Mouse (Mus musculus) brain, adult 2 months (tissue): ENCODE measurements around the gene Fam185a.

Source experiments
- DNase-seq: peaks from one replicate; pipeline ENCODE4 v3.0.0; 2011; ENCODE audit warnings: low read depth, low spot score

The Fam185a gene

DNA sequence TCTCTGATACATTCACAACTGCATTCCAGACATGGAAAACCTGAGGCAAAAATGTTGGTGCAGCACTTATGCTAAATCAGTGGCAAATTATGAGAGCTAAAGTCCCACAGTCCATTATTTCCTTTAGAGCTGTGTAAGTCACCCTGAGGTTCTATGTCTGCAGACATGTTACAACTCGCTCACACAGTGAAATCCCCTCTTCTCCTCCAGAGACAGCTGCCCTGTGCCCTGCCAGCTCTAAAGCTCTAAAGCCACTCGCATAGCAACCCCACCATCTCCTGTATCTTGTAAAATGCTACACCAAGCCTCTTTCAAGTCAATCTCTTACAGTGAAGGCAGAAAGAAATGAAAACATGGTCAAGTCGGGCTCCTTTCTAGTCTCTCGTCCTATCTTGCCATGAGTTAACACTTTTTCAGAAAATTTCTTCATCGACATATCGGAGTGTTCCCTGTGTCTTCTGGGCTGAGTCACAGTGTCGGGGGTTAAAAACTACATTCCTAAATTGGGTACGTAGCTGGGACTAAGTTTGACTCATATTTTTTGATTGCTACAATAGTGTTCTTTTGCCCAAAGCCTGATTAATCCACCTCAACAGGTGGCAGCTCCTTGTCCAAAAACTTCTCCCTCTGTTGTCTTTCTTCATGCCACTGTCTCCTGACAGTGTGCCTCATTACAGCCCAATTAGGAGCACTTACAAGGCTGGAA is 68.7 kb downstream of the Fam185a start:
- DNase-seq: no peak

DNA sequence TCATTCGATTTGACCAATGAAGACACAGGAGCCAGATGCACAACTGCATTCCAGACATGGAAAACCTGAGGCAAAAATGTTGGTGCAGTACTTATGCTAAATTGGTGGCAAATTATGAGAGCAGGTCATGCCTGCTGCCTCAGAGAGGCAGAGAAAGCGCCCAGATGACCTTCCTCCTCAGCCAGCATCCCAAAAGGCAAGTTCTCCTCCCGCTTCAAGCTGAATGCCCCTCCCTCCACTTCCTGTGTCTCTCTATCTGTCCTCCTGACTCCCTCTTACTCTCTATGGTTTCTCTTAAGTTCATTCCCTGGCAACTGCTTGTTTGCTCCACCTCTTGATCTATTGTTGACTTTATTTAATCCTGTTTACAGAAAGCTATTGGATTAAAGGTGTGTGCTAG is 70.0 kb downstream of the Fam185a start:
- no peak for DNase-seq

DNA sequence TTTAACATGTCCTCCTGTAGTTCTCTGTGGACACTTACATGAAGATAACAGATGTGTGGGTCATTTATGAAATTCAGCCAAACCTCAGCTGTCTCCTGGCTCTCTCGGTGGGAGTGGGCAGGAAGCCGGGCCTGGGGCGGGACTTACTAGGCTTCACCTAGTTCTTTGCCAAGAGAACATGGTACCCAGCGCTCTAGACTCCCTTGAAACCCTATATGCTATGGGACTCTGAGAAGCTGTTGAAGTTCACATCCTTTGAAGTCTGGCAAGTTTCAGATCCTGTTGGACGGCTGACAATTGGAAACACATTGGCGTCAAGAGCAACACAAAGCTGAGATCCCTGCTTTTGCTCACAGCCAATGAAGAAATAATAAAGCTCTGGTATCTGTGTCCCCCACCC is 71.6 kb downstream of the Fam185a start:
- DNase-seq: peak; percentile 36

GRCm38 (mm10) chr5:21496881-21497280 is 72.1 kb downstream of the Fam185a start:
- DNase-seq: no peak

GRCm38 (mm10) chr5:21498490-21498889 is 73.7 kb downstream of the Fam185a start:
- DNase-seq: no peak

DNA sequence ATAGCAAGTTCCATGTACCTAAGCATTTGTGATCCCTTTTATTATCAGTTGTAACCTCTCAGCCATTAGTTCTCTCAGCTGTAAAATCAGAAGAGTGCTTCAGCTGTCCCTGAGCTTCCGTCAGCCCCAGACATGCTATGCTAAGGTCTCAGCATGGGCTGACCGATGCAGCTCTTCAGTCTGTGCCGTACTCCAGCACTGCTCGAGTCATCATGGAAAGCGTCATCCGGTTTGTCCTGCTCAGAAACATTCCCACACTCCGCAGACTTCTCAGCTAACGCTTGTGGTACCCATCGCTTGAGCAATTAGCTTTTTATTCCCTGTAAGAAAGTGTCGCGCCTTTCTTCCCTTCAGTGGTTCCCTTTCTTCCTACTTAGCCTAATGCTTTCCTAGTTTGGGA is 74.2 kb downstream of the Fam185a start:
- DNase-seq: no peak

DNA sequence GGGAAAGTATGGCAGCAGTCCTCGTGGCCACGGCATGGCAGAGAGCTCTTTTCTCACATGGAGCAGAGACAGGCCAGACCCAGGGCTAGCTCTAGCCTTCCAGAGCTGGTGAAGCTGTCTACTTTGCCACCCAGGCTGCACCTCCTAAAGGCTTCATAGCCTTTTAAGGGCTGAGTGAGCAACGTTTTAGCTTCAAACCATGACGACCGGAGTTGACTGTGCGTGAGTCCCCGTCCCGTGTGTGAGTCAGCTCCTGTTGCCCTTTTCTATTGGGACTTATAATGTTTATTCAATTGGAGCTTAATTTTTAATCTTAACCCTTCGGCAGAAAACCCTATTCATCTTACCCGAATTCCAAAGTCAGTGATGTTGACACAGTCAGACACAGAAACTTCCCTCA is 75.4 kb downstream of the Fam185a start:
- no peak for DNase-seq

GRCm38 (mm10) chr5:21500941-21501340 is 76.2 kb downstream of the Fam185a start:
- peak; percentile 50 for DNase-seq

DNA sequence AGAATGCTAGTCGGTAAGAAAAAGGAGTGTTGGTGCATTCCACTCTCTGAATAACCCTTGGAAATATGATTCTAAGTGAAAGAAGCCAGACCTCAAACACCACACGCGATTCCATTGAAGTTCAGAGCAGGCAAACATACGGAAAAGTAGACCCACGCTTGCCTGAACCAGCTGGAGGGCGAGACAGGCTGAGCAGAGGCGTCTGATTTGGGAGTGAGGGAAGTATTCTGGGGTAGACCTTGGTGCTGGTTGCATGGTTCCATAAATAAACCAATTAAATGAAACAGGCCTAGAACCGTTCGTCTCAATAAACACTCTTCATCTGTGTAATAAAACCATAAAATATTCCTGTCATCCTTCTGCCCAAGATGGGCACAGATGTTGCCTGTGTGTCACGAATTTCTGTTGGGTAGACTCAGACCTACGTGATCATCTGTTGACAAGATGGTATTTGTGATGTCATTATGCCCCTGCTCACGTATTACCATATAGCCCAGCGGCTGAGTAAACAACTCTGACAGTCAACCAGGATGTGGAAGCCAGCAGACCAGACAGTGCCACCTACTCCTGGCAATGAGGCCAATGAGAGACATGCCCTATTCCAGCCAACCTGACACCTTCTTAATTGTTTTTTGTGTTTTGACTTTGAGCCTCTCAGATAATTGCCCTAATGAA is 78.3 kb downstream of the Fam185a start:
- peak; percentile 79 for DNase-seq

GRCm38 (mm10) chr5:21505159-21505558 is 80.4 kb downstream of the Fam185a start:
- DNase-seq: no peak

DNA sequence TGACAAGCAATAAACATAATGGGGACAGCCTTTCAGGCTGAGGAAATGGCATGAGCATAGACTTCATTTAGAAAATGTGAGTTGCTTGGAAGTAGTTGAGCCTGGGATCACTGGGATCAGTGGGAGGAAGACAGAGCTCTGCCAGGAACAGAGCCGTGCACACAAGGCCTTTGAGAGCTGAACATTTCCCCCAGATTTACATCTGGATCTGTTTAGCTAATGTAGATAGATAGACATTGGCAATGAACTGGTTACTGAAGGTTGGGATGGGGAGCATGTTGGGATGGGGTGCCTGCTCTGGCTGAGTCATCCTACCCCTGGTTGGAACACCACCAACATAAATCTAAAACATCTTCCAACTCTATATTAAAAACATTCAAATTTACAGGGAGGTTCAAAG is 82.1 kb downstream of the Fam185a start:
- no peak for DNase-seq

GRCm38 (mm10) chr5:21509801-21510200 is 85.0 kb downstream of the Fam185a start:
- no peak for DNase-seq

DNA sequence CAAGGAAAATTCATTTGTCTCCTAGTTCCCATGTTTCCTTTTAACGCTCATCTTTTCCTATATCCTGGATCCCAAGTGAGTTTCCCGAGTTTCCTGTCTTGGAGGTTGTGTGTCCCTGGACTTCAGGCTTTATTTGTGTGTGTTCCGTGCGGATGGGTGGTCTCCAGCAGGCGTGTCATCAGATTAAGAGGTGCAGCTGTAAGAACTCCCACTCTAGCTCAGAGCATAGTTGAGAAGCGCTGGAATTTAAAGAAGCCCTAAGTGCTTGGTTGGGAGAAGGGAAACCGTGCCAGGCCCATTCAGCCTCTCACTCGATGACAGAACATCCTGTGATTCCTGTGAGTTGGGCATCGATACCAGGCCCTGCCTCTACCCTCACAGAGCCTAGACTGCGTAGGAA is 88.6 kb downstream of the Fam185a start:
- DNase-seq: peak; percentile 45

- DNase-seq: no peak
Measured at GRCm38 (mm10) chr5:21517562-21517961, 92.8 kb downstream of the Fam185a start.

GRCm38 (mm10) chr5:21518207-21518606 is 93.4 kb downstream of the Fam185a start:
- no peak for DNase-seq

DNA sequence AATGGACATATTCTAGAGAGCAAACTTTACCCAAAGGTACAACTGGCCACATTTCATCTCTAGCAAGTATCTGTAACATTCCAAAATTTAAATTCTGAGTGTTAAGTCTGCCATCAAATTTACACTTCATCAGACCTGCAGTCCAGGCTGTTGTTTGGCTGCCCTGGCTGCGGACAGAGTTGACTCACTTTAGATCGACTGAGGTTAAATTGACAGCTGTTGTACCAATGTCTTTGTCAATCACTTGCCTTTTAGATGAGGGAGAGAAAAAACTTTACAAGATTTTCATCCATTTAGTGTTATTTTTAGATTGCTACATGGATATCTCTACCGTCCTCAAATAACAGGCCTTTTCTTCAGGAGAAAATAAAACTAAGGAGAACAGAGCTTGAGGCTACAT is 94.4 kb downstream of the Fam185a start:
- DNase-seq: no peak

DNA sequence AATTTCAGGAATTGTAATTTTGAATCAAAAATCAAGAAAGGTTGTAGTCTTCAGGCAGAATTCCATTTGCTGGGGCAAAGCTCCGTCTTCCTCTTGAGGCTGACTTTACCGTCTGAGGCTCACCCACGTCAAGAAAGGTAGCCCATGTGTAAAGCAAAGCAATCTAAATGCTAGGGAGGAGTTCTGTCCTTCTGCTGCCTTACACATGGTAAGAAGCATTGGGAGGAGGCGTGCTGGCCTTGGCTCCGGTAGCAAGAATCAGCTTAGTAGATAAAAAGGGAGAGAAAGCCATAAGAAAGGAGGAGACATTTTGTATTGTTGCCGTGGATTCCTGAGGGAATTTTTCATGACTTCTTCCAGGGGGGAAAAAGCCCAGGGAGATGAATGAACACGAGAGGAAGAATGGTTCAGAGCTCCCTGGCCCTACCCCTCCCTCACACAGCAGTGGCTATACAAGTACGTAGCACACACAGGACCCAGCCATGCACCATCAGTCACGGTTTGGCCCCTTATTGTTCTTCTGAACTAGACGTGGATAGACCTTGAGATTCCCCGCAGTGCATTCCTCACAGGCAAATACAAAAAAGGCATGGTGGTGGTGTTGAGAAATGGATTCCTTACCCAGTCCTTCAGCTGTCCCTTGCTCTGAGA is 102.2 kb downstream of the Fam185a start:
- peak; percentile 42 for DNase-seq

- DNase-seq: no peak
Measured at GRCm38 (mm10) chr5:21527488-21527911, 102.7 kb downstream of the Fam185a start.

DNA sequence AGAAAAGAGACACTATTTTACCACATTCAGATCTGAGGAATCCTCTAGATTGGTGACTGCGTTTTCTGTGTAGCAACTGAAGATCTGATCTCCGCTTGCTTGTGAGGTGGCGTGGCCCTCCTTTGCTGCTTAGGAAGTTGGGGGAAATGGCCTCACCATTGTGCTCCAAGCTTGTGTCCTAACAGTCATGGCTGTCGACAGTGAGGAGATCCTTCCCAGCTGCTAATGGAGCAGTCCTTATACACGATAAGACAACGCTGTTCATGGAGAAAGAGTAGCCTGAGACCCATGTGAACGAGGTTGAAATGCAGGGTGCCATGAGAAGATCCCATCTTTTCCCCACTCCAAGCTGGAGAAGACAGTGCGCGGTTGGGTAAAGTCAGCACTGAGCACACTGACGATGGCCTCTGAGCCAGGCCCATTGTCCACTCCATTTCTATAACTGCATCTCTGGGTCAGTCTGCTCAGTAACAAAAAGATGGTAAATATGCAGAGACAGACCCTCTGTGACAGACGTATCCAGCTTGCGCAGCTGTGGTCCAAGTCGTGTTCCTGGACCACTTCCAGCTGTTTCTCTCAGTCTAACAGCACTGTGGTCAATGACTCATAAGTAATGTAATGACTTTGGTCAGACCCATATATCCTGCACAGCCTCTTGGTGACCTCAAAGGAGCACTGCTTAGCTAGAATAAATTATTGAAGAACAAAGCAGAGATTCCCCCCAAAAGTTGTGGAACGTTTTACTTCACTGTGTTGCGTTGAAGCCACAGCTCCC is 103.5 kb downstream of the Fam185a start:
- DNase-seq: no peak

DNA sequence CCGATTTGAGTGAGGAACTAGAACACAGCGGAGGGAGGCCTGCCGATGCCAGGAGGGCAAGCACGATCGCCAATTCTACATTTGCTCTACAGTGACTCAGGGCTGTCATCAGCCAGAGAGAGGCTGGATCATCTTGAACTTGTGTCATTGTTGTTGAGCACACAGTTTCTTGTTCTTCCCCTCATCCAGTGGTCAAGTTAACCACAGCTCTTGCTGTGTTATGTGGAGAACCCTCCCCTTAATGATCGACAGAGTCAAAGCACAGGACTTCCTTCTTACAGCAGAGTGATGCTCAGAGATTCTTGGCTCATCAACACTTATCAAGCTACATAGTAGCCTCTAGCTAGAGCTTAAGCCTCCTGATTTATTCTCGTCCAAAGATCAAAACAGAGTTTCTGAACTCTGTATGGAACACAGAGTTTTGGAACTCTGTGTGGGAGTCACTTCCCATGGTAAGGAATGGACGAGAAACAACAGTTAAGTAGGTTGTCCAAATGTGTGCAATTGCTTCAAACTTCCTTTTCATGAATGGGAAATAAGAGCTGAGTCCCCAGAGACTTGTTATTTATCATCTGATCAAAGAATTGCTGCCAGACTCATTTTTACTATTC is 104.5 kb downstream of the Fam185a start:
- no peak for DNase-seq
